8 mouse cellular contexts compared by ENCODE assay signal in the genomic region with DNA sequence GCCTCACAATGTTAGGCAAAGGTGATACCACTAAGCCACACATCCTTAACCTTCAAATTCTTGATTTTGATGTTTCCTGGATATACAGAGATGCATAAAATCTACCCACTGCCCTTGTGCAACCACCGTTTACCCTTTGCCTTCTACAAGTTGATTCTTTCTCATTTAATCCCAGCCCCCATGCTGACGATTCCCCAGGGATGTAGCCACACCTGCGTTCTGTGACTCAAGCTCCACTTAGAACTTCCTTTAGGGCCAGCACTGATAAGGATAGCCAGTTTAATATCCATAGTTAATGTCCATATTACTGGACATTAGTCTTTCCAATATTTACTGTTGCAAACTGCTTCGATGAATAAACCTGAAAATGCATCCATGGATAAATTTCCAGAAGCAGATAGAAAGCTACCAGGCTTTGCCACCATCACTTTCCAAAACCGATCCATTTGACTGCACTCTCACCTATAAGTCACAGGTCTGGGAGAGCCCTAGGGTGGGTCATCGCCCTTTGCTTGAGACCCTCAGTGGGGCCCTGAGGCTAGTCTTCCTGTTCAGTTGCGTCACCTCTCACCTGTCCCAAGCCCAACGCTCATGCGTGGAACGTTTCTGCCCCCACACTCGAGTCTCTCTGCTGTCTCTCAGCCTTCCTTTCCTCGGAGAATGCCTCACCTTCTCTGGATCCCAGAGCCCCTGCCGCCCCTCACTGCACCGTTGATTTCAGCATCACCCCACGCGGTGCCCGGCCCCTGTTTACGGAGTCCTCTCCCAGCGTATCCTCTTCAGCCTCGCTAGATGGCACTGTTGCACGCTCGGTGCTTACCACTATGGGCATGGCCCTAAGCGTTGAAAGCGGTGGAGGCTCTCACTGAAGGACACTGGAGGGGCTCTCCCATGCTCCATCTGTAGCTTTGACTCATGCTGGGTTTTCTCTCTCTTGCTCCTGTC. TPM values are rescaled to one million over a fixed set of nuclear protein-coding genes. Genes with fewer than 3 reads are reported as not detected.
DNase-seq lines count a peak whose midpoint lies in the region; ATAC-seq lines count a peak whose summit lies in the region.

No protein-coding gene starts in this region.

- H3K4me2 ChIP-seq in hindbrain, embryonic 14.5 days (replicated peaks) = peak overlapping the region; percentile 100

- DNase-seq in ZHBTc4 (ENCODE audit: low read depth, low spot score) = peak; percentile 88
- peak; percentile 86 to 87 for DNase-seq in cerebellum, postnatal 14 days
- DNase-seq in frontal cortex, postnatal 25 days (ENCODE audit: low spot score in 2 of 2) = peak; percentile 37 to 59
- peak; percentile 91 for DNase-seq in hindbrain, embryonic 14.5 days (ENCODE audit: low spot score)
- peak; percentile 73 to 80 for DNase-seq in left cerebral cortex, adult 18-20 months (ENCODE audit: low spot score in 2 of 2)
- peak; percentile 80 to 86 for DNase-seq in right cerebral cortex, postnatal 10 days (ENCODE audit: low spot score in 2 of 2)
- DNase-seq in urinary bladder, postnatal 36 days (ENCODE audit: low spot score in 2 of 2) = peak; percentile 71 to 77

- no peaks in the 10 kb centered on the region for H3K36me3 ChIP-seq in hindbrain, embryonic 14.5 days (replicated peaks; ENCODE audit: control insufficient read depth, insufficient read depth)
- H3K36me3 ChIP-seq in macrophage (ENCODE audit: inconsistent target) = no peaks in the 10 kb centered on the region

- peak; percentile 85 for ATAC-seq in hindbrain, embryonic 14.5 days (ENCODE audit: low FRiP score)

- peak overlapping the region; percentile 56 for H3K9ac ChIP-seq in hindbrain, embryonic 14.5 days

- peaks cover 29% of the 10 kb centered on the region for H3K79me2 ChIP-seq in macrophage (ENCODE audit: inconsistent target)

- no peak overlapping the region for H3K27ac ChIP-seq in hindbrain, embryonic 14.5 days
- peak overlapping the region; percentile 33; the same call in 1 of the 2 replicates for H3K27ac ChIP-seq in macrophage

- 6% methylated on average over 24 of the region's 24 CpGs for WGBS in hindbrain, embryonic 14.5 days
- WGBS in macrophage (ENCODE audit: missing documents) = 2% methylated on average over 22 of the region's 24 CpGs

- H3K27me3 ChIP-seq in hindbrain, embryonic 14.5 days (ENCODE audit: control insufficient read depth, insufficient read depth, low read length) = no peaks in the 10 kb centered on the region

- H3K4me3 ChIP-seq in hindbrain, embryonic 14.5 days (replicated peaks; ENCODE audit: low read length) = peak overlapping the region; percentile 66
- H3K4me3 ChIP-seq in macrophage (ENCODE audit: inconsistent target) = peak overlapping the region; percentile 23

- H3K4me1 ChIP-seq in hindbrain, embryonic 14.5 days (replicated peaks; ENCODE audit: control insufficient read depth, insufficient read depth, low read length) = 0 out of 2 replicates have a peak, but pooled peaks cover 12% of the 10 kb centered on the region

- H3K9me3 ChIP-seq in hindbrain, embryonic 14.5 days (ENCODE audit: control insufficient read depth, low read length) = no peaks in the 10 kb centered on the region

RNA-seq across cellular contexts. Expression of a gene that starts 1.1 kb away (rescaled TPM):
- 14.3 and 17.0 TPM in 2 replicates for polyA plus RNA-seq in hindbrain, embryonic 14.5 days (2014; fragmentation: Nextera tagmentation; extraction: Ambion mirVana)
- total RNA-seq in left cerebral cortex, adult 18-20 months (2021) = 1 to 10 TPM; 1.9 to 2.1 TPM
- 100 to 1,000 TPM in 3 of 26 experiments, 10 to 100 TPM in 13, 1 to 10 TPM in 10; 1.9 to 170 (median 15.8) TPM for total RNA-seq in macrophage (2018; cell fraction: chromatin; rRNA removed)
- total RNA-seq in macrophage (2018; cell fraction: cytosol; rRNA removed) = 10 to 100 TPM in 12 of 26 experiments, 1 to 10 TPM in 14; 5.1 to 45.3 (median 8.1) TPM
- 100 to 1,000 TPM in 1 of 26 experiments, 10 to 100 TPM in 14, 1 to 10 TPM in 11; 3.7 to 116 (median 11.9) TPM for total RNA-seq in macrophage (2018; cell fraction: nucleus; rRNA removed)
- 20.8 to 75.1 TPM (median 22.7 TPM) in 3 replicates for polyA plus RNA-seq in macrophage (2018)

RNA-seq across cellular contexts. Expression of a gene that starts 33.3 kb away (rescaled TPM):
- 1,005 and 1,169 TPM in 2 replicates for polyA plus RNA-seq in hindbrain, embryonic 14.5 days (2014; fragmentation: Nextera tagmentation; extraction: Ambion mirVana)
- 1,000 to 10,000 TPM; 1,463 to 1,514 TPM for total RNA-seq in left cerebral cortex, adult 18-20 months (2021)
- total RNA-seq in macrophage (2018; cell fraction: chromatin; rRNA removed) = 100 to 1,000 TPM in 1 of 26 experiments, 10 to 100 TPM in 25; 12.6 to 533 (median 36.3) TPM
- total RNA-seq in macrophage (2018; cell fraction: cytosol; rRNA removed) = 1,000 to 10,000 TPM; 1,300 to 3,183 (median 2,016) TPM
- 100 to 1,000 TPM; 166 to 510 (median 338) TPM for total RNA-seq in macrophage (2018; cell fraction: nucleus; rRNA removed)
- polyA plus RNA-seq in macrophage (2018) = 1,141 to 4,325 TPM (median 4,017 TPM) in 3 replicates
